ENCODE assay signal across 8 mouse cellular contexts in genomic region chr11:100897294-100898231, GRCm38 (mm10). TPM values are rescaled to one million over a fixed set of nuclear protein-coding genes. Genes with fewer than 3 reads are reported as not detected.
A peak's percentile ranks its signal among the peaks of the same experiment; 100 is the strongest.
DNase-seq lines count a peak whose midpoint lies in the region; TF ChIP-seq lines count a peak whose summit lies in the region.

No protein-coding gene starts in this region.

- WGBS in small intestine, adult 2 months = 59% methylated on average over 7 of the region's 7 CpGs

- peak; percentile 45 to 49 for DNase-seq in left cerebral cortex, adult 18-20 months (ENCODE audit: low spot score in 2 of 2)
- no peak for DNase-seq in left cerebral cortex, adult 11 months (ENCODE audit: low spot score)
- DNase-seq in cerebellum, adult 8-10 months = peak; percentile 41
- peak; percentile 46 for DNase-seq in layer of hippocampus, adult 9-10 months (ENCODE audit: low spot score)
- DNase-seq in spleen, postnatal 14 days (ENCODE audit: low spot score in 2 of 2) = no peak
- DNase-seq in embryo, embryonic 10.5 days (ENCODE audit: low spot score) = no peak
- DNase-seq in kidney, postnatal 14 days = no peak

- no peaks in the 10 kb centered on the region for H3K27me3 ChIP-seq in small intestine, adult 2 months (ENCODE audit: control insufficient read depth, insufficient read depth, low read length)

- peaks cover 69% of the 10 kb centered on the region for H3K36me3 ChIP-seq in small intestine, adult 2 months (ENCODE audit: control insufficient read depth, insufficient read depth, low read length)

- TF ChIP-seq CTCF in small intestine, adult 2 months (IDR thresholded peaks at IDR 0.05; ENCODE audit: extremely low read depth, insufficient read length, insufficient replicate concordance, low read depth, low read length) = no peak

- H3K27ac ChIP-seq in small intestine, adult 2 months (ENCODE audit: insufficient read depth, low read depth, low read length) = 0 out of 2 replicates have a peak overlapping the region, but pooled peaks have one; percentile 3

- no peaks in the 10 kb centered on the region for H3K4me1 ChIP-seq in small intestine, adult 2 months (ENCODE audit: control insufficient read depth, insufficient read depth, insufficient read length, low read length)

- no peak overlapping the region for H3K4me3 ChIP-seq in small intestine, adult 2 months (ENCODE audit: low read depth, low read length)

- TF ChIP-seq POLR2A in small intestine, adult 2 months (IDR thresholded peaks at IDR 0.05; ENCODE audit: low read depth, low read length) = no peak

RNA-seq across cellular contexts. Expression of gene Stat5a, which starts 38.4 kb away (rescaled TPM):
- total RNA-seq in left cerebral cortex, adult 18-20 months (2021) = 1 to 10 TPM; 1.8 to 2.5 TPM
- 6.9 and 7.4 TPM in 2 replicates for polyA plus RNA-seq in small intestine, adult 2 months (2012; rRNA removed)

RNA-seq across cellular contexts. Expression of gene Stat3, which starts 41.8 kb away (rescaled TPM):
- 10 to 100 TPM; 38.8 to 46.7 TPM for total RNA-seq in left cerebral cortex, adult 18-20 months (2021)
- polyA plus RNA-seq in small intestine, adult 2 months (2012; rRNA removed) = 55.2 and 106 TPM in 2 replicates

RNA-seq across cellular contexts. Expression of gene Stat5b, which starts 47.0 kb away (rescaled TPM):
- 10 to 100 TPM; 26.8 to 28.0 TPM for total RNA-seq in left cerebral cortex, adult 18-20 months (2021)
- 9.6 and 10.8 TPM in 2 replicates for polyA plus RNA-seq in small intestine, adult 2 months (2012; rRNA removed)

Comparison
In these comparisons a context has a peak if more than half of its experiments do, and no peak if none do; other contexts are left out.
1. DNase-seq: peak in left cerebral cortex, adult 18-20 months (2 of 2), cerebellum, adult 8-10 months (single experiment) and layer of hippocampus, adult 9-10 months (single experiment); none in left cerebral cortex, adult 11 months (single experiment), spleen, postnatal 14 days (0 of 2), embryo, embryonic 10.5 days (single experiment) and kidney, postnatal 14 days (single experiment).